9 mouse cellular contexts compared by ENCODE assay signal in genomic region chr2:151512199-151512598, GRCm38 (mm10). TPM values are rescaled to one million over a fixed set of nuclear protein-coding genes. Genes with fewer than 3 reads are reported as not detected.
A peak's percentile ranks its signal among the peaks of the same experiment; 100 is the strongest.
DNase-seq lines count a peak whose midpoint lies in the region; ATAC-seq lines count a peak whose summit lies in the region.
"Had no signal": no experiment of that assay in that cellular context is flagged by ENCODE, and none has a peak within 500 bp of the region (broad histone marks: within the 10 kb centered on the region; RNA-seq: fewer than 3 reads in every experiment).

No protein-coding gene starts in this region.

- peak; percentile 21 for DNase-seq in cerebellum, adult 11 months
- peak; percentile 27 for DNase-seq in ovary, postnatal 10 days (ENCODE audit: low spot score)
- no peak for DNase-seq in ovary, adult 18-20 months (ENCODE audit: low spot score)
- DNase-seq in heart, embryonic 10.5 days (ENCODE audit: low spot score) = peak; percentile 33
- peak; percentile 38 to 40 for DNase-seq in layer of hippocampus, postnatal 14 days (ENCODE audit: low spot score in 2 of 2)
- DNase-seq in right cerebral cortex, adult 18-20 months = peak; percentile 60

- H3K27me3 ChIP-seq in heart, embryonic 10.5 days (ENCODE audit: insufficient read depth, poor library complexity, severe bottlenecking) = no peaks in the 10 kb centered on the region

- peaks cover 79% of the 10 kb centered on the region for H3K36me3 ChIP-seq in heart, embryonic 10.5 days

- no peak overlapping the region for H3K4me3 ChIP-seq in heart, embryonic 10.5 days

- ATAC-seq in cerebellum, adult (ENCODE audit: insufficient number of reproducible peaks, low FRiP score, low TSS enrichment) = no peak
- no peak for ATAC-seq in monocyte, adult 5-6 weeks (replicated peaks; ENCODE audit: insufficient number of reproducible peaks, low FRiP score, low TSS enrichment, poor library complexity, severe bottlenecking)

- no peaks in the 10 kb centered on the region for H3K9me3 ChIP-seq in heart, embryonic 10.5 days

- no peaks in the 10 kb centered on the region for H3K4me1 ChIP-seq in heart, embryonic 10.5 days

- H3K27ac ChIP-seq in heart, embryonic 10.5 days = no peak overlapping the region

RNA-seq across cellular contexts. Expression of gene Nsfl1c, which starts 18.2 kb away (rescaled TPM):
- polyA plus RNA-seq in heart, embryonic 10.5 days (2016; fragmentation: Nextera tagmentation; extraction: Ambion mirVana) = 195 and 247 TPM in 2 replicates
- total RNA-seq in layer of hippocampus, postnatal 14 days (2021) = 100 to 1,000 TPM; 134 to 140 TPM
- total RNA-seq in monocyte, adult 5-6 weeks (2017) = 81.2 to 110 TPM (median 99.0 TPM) in 3 replicates

RNA-seq across cellular contexts. Expression of gene Fkbp1a, which starts 30.1 kb away (rescaled TPM):
- polyA plus RNA-seq in heart, embryonic 10.5 days (2016; fragmentation: Nextera tagmentation; extraction: Ambion mirVana) = 933 and 973 TPM in 2 replicates
- 100 to 1,000 TPM; 804 to 810 TPM for total RNA-seq in layer of hippocampus, postnatal 14 days (2021)
- total RNA-seq in monocyte, adult 5-6 weeks (2017) = 3.5 to 27.0 TPM (median 23.8 TPM) in 3 replicates

RNA-seq across cellular contexts. Expression of gene 4921509C19Rik, which starts 36.2 kb away (rescaled TPM):
- polyA plus RNA-seq in heart, embryonic 10.5 days (2016; fragmentation: Nextera tagmentation; extraction: Ambion mirVana) = not detected in 2 replicates
- not detected for total RNA-seq in layer of hippocampus, postnatal 14 days (2021)
- not detected in 3 replicates for total RNA-seq in monocyte, adult 5-6 weeks (2017)
- total RNA-seq: layer of hippocampus, postnatal 25 days had no signal

Comparison
In these comparisons a context has a peak if more than half of its experiments do, and no peak if none do; other contexts are left out.
1. RNA of gene Fkbp1a, which starts 30.1 kb away (total RNA-seq): 804 to 810 TPM in layer of hippocampus, postnatal 14 days; 3.5 to 27.0 TPM in monocyte, adult 5-6 weeks; every median in the first group is over 10 times any median in the second.